Mouse (Mus musculus) bone marrow, adult 2 months (tissue): ENCODE results near the gene Agxt2. TPM values are rescaled to one million over a fixed set of nuclear protein-coding genes. Genes with fewer than 3 reads are reported as not detected.

Source experiments
- H3K27ac ChIP-seq: fragments of 200-500 bp; 2 replicates; pipeline ENCODE4 v1.5.1; 2012; ENCODE audit warnings: low read depth, mild to moderate bottlenecking, control low read depth, inconsistent platforms, low read length; ENCODE audit not compliant: control insufficient read depth, poor library complexity, insufficient read depth
- H3K4me1 ChIP-seq: fragments of 200-500 bp; 2 replicates; pipeline ENCODE4 v1.6.1; 2011; ENCODE audit warnings: low read length; ENCODE audit not compliant: control insufficient read depth, insufficient read depth
- H3K4me3 ChIP-seq: fragments of 200-500 bp; replicated peaks from 2 replicates; pipeline ENCODE3; 2011; ENCODE audit warnings: mild to moderate bottlenecking, low read depth, low read length, control low read depth; ENCODE audit not compliant: control insufficient read depth
- CTCF ChIP-seq: fragments of 200-500 bp; IDR thresholded peaks from 2 replicates; pipeline ENCODE4 v1.5.1; 2011; ENCODE audit warnings: low read length, control low read depth; ENCODE audit not compliant: control insufficient read depth, insufficient read depth
- POLR2A ChIP-seq: fragments of 200-500 bp; IDR thresholded peaks from 2 replicates; pipeline ENCODE4 v1.6.1; 2011; ENCODE audit warnings: low read depth, mild to moderate bottlenecking, control low read depth, low read length, borderline replicate concordance; ENCODE audit not compliant: control insufficient read depth
- WGBS: fragments of 180-500 bp; shearing (Covaris S2); methylation state at CpG from one replicate; pipeline ENCODE4 v1.1.7; 2018; 5-methylcytosine and 5-hydroxymethylcytosine counted together
- polyA plus RNA-seq: library from polyadenylated mRNA; stranded (reverse); fragments of >200 nt; gene quantifications from 2 replicates; pipeline ENCODE4 v1.2.4, GENCODE M21; 2011; ENCODE audit warnings: low replicate concordance; ENCODE audit not compliant: missing spikeins, insufficient read depth, insufficient read length

Gene Agxt2
- polyA plus RNA-seq, 1 experiment, result not detected

- Histone ChIP-seq H3K27ac (no peak overlapping the region), H3K4me1 (no peaks in the 10 kb centered on the region), H3K4me3 (no peak overlapping the region)
- TF ChIP-seq POLR2A, result no peak
- no peak for TF ChIP-seq CTCF
- 86% methylated on average over 6 of the region's 6 CpGs for WGBS
Observed at GRCm38 (mm10) chr15:10413656-10414055, 55.3 kb downstream of the Agxt2 start.

- TF ChIP-seq POLR2A (no peak), CTCF (no peak)
- Histone ChIP-seq H3K4me1 (no peaks in the 10 kb centered on the region), H3K4me3 (no peak overlapping the region), H3K27ac (no peak overlapping the region)
- 75% methylated on average over 7 of the region's 7 CpGs for WGBS
Observed at GRCm38 (mm10) chr15:10421138-10421784, 62.9 kb downstream of the Agxt2 start.

GRCm38 (mm10) chr15:10421785-10422144, 63.4 kb downstream of the Agxt2 start:
- H3K4me1 ChIP-seq, result no peaks in the 10 kb centered on the region
- TF ChIP-seq CTCF (no peak), POLR2A (no peak)
- 86% methylated on average over 1 of the region's 1 CpGs for whole genome bisulfite sequencing
- H3K4me3 ChIP-seq, result no peak overlapping the region
- H3K27ac ChIP-seq, result no peak overlapping the region

GRCm38 (mm10) chr15:10426124-10426523, 67.8 kb downstream of the Agxt2 start:
- Histone ChIP-seq H3K4me3 (no peak overlapping the region), H3K4me1 (no peaks in the 10 kb centered on the region), H3K27ac (no peak overlapping the region)
- WGBS, result 84% methylated on average over 6 of the region's 6 CpGs
- TF ChIP-seq POLR2A, result no peak

- 81% methylated on average over 13 of the region's 13 CpGs for WGBS
- TF ChIP-seq POLR2A (no peak), CTCF (no peak)
- Histone ChIP-seq H3K4me3 (no peak overlapping the region), H3K4me1 (no peaks in the 10 kb centered on the region), H3K27ac (no peak overlapping the region)
Observed at GRCm38 (mm10) chr15:10426545-10427266, 68.4 kb downstream of the Agxt2 start.

GRCm38 (mm10) chr15:10436893-10437292, 78.6 kb downstream of the Agxt2 start:
- no peak overlapping the region for H3K27ac ChIP-seq
- TF ChIP-seq POLR2A (no peak), CTCF (no peak)
- H3K4me1 ChIP-seq, result no peaks in the 10 kb centered on the region
- 41% methylated on average over 1 of the region's 1 CpGs for WGBS
- H3K4me3 ChIP-seq, result no peak overlapping the region

- Histone ChIP-seq H3K4me1 (no peaks in the 10 kb centered on the region), H3K4me3 (no peak overlapping the region), H3K27ac (no peak overlapping the region)
- WGBS, result 84% methylated on average over 6 of the region's 6 CpGs
- no peak for TF ChIP-seq CTCF
- TF ChIP-seq POLR2A, result no peak
Observed at GRCm38 (mm10) chr15:10439963-10440362, 81.6 kb downstream of the Agxt2 start.

GRCm38 (mm10) chr15:10441493-10441892, 83.2 kb downstream of the Agxt2 start:
- WGBS, result 88% methylated on average over 9 of the region's 9 CpGs
- Histone ChIP-seq H3K4me3 (no peak overlapping the region), H3K4me1 (no peaks in the 10 kb centered on the region), H3K27ac (no peak overlapping the region)
- no peak for TF ChIP-seq CTCF
- no peak for TF ChIP-seq POLR2A

GRCm38 (mm10) chr15:10442275-10442674, 83.9 kb downstream of the Agxt2 start:
- Histone ChIP-seq H3K27ac (no peak overlapping the region), H3K4me3 (no peak overlapping the region), H3K4me1 (no peaks in the 10 kb centered on the region)
- 92% methylated on average over 1 of the region's 1 CpGs for WGBS
- TF ChIP-seq CTCF, result no peak
- no peak for TF ChIP-seq POLR2A
